Mouse (Mus musculus) embryonic fibroblast, embryonic 13.5 days (primary cell): ENCODE results near the gene Tspan9.

Experiments used
- CTCF ChIP-seq: IDR thresholded peaks from 2 replicates; pipeline ENCODE4 v1.5.1; 2011; ENCODE audit warnings: mild to moderate bottlenecking, control low read depth, low read length, moderate library complexity, borderline replicate concordance; ENCODE audit not compliant: insufficient read depth
- POLR2A ChIP-seq: IDR thresholded peaks from 2 replicates; pipeline ENCODE4 v1.6.1; 2011; ENCODE audit warnings: low read depth, mild to moderate bottlenecking, control low read depth, low read length, moderate library complexity

DNA sequence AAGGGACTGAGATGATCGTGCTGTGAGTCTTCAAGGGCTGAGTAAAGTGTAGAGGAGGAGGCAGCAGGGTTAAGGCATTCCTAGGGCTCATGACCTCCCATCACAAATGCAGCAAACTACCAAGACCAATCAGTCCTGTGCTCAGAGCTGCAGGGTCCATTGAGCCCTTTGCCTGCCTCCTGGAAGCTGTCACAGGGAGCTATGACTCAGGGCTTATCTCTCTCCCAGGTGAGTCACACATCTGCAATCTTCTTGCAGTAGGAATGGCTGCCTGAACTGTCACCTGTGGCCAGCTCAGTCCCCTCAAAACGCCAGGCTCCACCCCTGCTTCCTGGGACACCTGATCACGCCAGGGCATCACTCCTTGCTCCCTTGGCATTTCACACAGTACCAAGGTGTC is 208.3 kb downstream of the Tspan9 start:
- TF ChIP-seq CTCF, result no peak
- TF ChIP-seq POLR2A, result no peak
